Mouse (Mus musculus) c-Kit-positive CD71-positive TER-119-positive erythroid progenitor cells, embryonic 14.5 days (primary cell): ENCODE measurements around the gene Thsd4.

Source experiments
- DNase-seq: peaks from one replicate; pipeline ENCODE4 v3.0.0-alpha.2; 2013; ENCODE audit warnings: low spot score

Gene Thsd4

DNA sequence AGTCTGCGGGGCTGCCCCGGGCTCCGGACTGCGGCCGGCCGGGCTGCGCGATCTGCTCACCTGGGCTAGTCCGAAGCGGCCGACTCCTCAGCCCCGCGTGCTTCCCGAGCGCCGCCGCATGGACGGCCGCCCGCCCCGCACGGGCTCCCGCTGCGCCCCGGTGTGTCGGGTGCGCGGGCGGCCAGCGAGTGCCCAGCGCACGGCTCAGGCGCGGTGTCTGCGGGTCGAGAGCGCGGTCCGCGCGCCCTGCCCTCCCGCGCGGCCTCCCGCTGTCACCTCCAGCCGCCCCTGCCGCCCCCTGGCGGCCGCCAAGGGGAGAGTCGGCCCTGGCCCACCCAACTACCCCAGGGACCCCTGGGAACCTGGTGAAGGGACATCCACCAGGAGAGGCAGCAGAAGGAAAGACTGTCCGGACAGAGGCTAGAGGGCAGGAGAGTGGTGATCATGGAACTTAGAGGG, at the start of gene Thsd4:
Gene Thsd4 (minus strand): TSS at position 241 of the 459 bp plus-strand sequence.
- DNase-seq: no peak

GRCm38 (mm10) chr9:60571041-60571440, 49.2 kb upstream of the Thsd4 start:
- no peak for DNase-seq

- DNase-seq: no peak
These were observed 47.5 kb upstream of the Thsd4 start for GRCm38 (mm10) chr9:60569366-60569765.

- DNase-seq: no peak
These were observed 42.0 kb upstream of the Thsd4 start for GRCm38 (mm10) chr9:60563809-60564208.

DNA sequence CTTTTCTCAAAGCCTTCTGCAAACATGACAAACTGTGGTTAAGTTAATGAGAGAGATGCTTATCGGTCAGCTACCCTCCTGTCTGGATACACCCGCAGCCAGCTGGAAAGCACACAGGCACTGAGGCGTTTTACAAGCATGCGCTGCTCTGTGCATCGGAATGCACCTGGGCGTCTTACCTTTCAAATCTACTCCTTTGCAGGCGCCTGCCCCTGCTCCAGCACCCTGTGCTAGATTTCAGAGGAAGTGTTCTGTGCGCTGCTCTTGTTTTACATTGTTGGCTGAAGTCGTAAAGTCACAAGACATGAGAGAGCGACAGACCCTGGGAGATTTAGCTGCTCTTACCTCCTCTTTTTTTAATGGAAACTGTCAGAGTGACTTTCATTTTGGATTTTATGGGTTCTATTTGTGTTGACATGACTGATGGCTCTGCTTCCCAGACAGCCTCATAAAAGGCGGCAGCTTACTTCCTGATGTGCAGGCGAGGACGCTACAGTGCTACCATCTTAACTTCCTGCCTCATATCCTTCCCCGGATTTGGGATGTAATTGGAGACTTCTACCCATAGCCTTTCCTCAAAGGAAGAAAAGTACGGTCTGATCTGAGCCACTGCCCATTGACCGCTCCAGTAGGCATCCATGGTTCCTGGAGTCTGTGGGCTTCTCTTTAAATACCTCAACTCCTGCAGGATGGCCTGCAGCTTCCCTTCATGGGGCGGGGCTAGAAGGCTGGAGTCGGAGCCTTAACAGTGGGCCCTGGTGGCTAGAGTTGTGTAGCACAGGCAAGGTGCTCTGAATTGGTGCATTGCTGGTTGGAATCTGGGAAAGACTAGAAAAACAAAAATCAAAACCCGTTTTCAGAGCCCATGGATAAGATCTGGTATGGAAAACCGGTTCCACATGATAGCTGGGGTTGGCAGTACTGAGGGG, 40.9 kb upstream of the Thsd4 start:
- DNase-seq: no peak

GRCm38 (mm10) chr9:60561641-60562289, 39.9 kb upstream of the Thsd4 start:
- no peak for DNase-seq

DNA sequence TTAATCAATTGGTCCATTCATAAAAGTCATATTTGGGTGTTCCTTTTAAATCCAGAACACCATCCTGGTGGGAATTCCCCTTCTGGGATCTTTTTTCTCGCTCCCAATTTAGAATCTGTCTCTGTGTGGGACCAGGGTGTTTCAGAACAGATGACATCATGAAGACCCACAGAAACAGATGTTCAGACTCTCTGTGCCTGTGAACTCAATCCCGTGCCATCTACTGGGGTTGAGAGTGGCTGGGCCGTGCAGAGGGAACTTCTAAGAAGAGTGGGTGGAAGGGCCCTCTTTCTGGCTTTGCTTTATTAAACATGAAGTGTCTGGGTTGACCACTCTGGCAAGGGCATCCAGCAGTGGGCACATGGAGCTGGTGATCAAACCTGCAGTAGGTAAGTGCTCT, 36.7 kb upstream of the Thsd4 start:
- DNase-seq: no peak

GRCm38 (mm10) chr9:60551238-60551637, 29.4 kb upstream of the Thsd4 start:
- no peak for DNase-seq

DNA sequence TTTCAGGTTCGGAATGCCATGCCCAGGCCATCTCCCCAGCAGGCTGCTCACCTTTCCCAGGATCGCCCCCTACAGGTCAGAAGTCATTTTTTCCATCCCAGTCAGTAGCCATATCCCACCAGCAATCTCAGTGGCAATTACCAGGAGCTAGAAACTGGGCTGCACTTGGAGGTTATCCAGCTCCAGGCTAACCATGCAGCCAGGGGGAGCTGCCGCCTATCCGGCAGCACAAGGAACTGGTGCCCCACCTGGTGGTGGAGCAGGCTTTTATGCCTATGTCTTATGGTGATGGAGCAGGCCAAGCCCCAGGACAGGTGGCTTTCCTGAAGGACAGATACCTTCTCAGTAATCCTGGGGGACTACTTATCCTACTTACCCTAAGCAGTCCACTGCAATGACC, 26.3 kb upstream of the Thsd4 start:
- DNase-seq: no peak

DNA sequence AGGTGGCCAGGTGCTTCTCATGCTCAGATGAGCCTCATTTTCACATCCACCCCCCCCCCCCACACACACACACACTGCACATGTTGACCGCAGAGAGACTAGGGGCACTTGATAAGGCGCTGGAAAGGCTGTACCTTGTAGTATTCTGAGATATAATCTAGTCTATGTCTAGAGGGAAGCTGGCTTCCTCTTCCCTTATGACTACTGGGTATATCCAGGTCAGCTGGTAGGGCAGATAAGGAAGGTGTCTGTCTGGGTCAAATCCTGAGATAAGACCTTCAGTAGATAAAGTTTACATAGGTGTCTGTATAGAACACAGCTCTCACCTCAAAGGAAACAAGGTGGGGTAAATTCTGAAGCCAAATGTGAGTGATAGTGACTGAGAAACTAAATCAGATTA, 24.3 kb upstream of the Thsd4 start:
- no peak for DNase-seq

DNA sequence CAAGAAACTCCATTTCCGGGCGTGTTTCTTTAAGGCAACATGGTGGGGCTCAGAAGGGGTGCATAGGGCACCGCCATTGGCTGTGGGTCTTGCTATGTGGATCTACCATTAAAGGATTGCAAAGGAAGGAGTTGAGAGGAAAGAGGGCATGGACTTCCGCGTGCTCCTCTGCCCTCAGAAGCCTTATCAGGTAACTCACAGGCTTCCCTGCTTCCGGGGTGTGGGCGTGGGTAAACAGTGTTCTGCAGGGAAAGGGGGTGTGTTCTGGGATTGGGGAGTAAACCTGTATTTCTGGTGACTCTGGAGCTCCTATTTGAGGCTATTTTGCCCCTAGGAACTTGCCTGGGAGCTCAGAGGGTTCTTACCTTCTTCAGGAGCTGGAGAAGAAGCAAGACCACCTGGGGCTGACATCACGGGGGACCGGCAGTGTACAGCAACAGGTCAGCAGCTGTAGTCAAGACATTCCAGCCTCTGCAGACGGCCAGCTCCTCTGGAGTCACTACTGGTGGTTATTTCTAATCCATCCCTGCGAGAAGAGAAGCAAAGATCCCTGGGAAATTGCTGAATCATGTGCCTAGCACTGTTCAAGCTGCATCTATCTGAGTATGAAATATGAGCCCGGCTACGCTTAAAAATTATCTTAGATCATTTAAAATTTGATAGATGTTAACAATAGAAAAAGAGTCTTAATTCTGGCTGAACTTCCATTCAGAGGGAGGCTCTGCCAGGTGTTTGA, 23.7 kb upstream of the Thsd4 start:
- peak; percentile 21 for DNase-seq

GRCm38 (mm10) chr9:60543422-60544015, 21.7 kb upstream of the Thsd4 start:
- DNase-seq: no peak

DNA sequence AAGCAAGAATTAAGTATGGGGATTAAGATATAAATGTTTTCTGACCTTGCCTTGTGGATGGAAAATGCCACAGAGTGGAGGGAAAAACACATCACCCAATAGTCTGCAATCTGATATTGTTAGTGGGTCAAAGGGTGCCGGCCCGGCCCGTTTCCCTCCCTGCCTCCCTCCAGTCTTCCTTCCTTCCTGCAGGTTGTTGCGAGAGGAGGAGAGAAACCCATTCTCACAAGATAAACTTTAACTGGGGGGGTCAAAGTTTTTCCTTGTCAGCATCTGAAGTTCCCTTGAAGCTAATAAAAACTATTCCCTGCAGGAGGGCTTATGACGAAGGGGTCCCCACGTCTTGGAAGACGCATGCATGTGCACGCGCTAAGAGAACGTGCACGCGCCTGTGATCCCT, 8.5 kb upstream of the Thsd4 start:
- DNase-seq: no peak

DNA sequence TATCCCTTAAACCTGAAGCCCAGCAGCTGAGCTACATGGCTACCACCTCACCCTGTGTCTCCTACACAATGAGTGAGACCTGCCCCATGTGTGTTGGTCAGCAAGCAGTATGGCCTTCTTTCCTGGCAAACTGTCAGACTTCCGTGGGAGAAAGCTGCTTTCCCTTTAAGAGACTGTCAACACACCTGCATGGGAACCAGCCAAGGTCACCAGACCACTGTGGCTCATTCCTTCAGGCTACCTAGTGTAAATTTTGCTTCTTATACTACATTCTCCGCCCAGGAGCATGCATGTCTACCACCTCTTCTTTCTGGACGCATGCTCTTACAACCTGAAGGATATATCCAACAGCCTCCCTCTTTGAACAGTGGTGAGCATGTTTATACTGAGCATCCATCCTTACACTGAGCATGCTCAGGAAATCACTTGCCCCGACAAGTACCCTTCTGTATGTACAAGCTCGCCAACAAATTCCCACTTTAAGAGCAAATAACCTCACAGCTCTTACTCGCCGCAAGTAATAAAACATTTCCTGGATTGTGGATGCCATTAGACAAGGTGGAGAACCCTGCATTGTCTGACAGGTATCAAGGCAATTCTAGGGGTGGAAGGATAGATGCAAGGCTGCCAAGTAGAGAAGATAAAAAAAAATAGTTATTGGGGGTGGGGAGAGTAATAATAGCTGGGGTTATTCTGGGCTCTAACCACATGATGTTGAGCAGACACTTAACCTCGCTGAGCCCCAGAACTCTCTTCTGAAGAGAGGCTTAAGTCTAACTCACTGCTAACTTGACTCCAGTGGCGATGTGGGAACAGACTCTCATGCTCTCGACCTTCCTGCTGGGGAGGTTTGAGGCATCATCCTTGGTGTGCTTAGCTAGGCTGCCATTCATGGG, 7.8 kb upstream of the Thsd4 start:
- DNase-seq: no peak

GRCm38 (mm10) chr9:60528269-60528668, 6.4 kb upstream of the Thsd4 start:
- DNase-seq: no peak

DNA sequence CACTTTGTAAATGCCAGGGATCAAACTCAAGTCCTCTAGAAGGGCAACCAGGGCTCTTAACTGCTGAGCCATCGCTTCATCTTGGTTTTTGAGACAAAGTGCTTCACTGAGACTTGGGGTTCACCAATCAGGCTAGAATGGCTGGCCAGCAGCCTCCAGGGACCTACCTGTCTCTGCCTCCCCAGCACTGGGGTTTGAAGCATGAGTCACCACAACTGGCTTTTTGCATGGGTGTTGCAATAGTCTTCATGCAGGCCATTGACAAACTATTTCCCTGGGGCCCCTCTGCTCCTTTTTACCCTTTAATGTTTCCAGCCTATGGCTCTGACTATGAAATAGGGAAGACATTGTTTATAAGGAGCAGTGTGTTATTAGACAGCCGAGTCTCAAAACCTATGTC, 6.0 kb upstream of the Thsd4 start:
- no peak for DNase-seq

- no peak for DNase-seq
These were observed 5.2 kb upstream of the Thsd4 start for GRCm38 (mm10) chr9:60527051-60527450.

DNA sequence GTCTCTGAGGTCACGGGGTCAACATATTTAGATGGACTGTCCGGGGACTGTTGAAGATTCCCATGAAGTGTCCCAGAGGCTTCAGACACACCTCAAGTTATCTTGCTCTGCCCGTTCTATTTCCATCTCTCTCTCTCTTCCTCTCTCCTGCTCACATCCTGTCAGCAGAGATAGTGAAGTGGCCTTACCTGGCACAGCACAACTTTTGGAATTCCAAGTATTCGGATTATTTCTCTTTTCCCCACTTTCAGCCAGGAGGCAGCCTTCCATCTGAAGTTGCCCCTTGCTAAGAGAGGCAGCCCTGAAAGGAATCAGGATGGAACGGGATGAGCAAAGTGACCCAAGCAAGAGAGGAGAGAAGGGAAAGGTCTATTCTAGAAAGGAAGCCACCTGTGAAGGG, 4.3 kb upstream of the Thsd4 start:
- no peak for DNase-seq

- DNase-seq: no peak
These were observed 703 bp downstream of the Thsd4 start for GRCm38 (mm10) chr9:60521143-60521542.

DNA sequence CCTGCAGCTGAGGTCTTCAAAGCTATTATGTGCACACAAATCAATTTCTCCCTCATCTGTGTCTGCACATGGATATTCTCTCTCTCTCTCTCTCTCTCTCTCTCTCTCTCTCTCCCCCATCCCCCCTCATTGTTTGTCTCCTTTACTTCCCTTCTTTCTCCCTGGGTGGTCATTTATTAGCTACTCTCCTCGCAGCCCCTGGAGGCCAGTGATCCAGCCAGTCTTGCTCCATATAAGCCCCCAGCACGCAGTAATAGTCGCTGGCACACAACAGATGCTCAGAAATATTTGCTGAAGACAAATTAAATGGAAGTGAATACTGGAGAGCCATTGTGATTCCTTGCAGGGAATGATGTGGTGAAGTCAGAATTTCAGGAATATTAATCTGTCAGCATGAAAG, 2.2 kb downstream of the Thsd4 start:
- no peak for DNase-seq

DNA sequence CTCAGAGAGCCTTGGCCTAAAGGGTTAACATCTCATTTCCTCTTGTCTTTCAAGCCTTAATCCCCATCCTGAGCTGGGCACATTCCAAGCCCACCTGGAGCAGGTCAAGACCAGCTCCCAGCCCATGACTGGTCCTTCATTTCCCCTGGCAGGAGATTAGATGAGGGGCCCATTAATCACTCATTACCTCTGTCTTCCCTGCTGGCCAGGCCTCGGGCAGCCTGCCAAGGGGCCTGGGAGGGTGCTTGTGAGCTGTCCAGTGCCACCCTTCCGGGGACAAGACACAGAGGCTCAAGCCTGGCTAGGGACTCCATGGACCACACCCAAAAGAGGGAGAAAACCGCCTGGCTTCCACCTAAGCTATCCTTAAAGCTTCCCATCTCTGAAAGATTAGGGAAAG, 3.6 kb downstream of the Thsd4 start:
- no peak for DNase-seq
